Comparison of ENCODE assay signal across 8 mouse cellular contexts in the genomic region with DNA sequence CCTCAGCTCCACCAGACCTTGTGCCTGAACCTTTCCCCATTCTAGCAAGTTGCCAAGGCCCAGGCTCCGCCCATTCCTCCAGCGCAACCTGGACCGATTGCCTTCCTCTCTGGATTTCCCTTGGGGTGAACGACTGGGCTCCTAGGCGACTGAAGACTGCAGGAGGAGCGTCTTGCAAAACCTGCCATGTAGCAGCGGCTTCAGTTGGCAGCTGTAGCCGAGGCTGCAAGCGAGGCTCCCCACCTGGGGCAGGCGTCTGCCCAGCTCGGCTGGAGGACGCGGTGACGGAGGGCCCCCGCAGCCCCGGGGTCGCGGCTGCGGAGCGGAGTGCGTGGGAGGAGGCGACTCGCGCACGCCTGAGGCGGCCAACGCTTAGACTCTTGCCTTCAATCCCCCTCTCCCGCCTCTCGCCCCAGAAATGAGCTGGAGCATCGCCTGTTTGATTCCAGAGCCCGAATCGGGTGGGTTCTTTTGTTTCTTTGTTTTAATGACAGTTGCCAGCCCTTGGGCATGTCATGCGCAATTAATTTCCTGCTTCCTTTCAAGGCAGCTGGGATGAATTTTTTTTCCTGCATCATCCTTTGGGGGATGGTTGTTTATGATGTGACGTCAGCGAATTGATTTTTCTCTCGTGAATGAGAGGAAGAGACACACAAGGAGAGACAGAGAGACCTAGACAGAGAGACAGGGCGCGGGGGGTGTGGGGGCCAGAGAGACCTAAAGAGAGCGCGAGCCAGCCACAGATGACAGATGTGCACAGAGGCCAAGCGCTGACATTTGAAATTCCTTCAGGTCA. TPM values are rescaled to one million over a fixed set of nuclear protein-coding genes. Genes with fewer than 3 reads are reported as not detected.
DNase-seq lines count a peak whose midpoint lies in the region; ATAC-seq and TF ChIP-seq lines count a peak whose summit lies in the region.

No protein-coding gene starts in this region.

- H3K4me3 ChIP-seq in C2C12 (ENCODE audit: insufficient read depth, poor library complexity, severe bottlenecking) = peak overlapping the region; percentile 21
- H3K4me3 ChIP-seq in heart, embryonic 16.5 days (ENCODE audit: low read length) = peak overlapping the region; percentile 56
- peak overlapping the region; percentile 43 to 46 for H3K4me3 ChIP-seq in liver, embryonic 14.5 days (ENCODE audit: insufficient read depth in 1 of 2, low read depth in 2 of 2, low read length in 2 of 2)
- peak overlapping the region; percentile 49 for H3K4me3 ChIP-seq in neural tube, embryonic 11.5 days (ENCODE audit: low read depth, low read length)

- H3K36me3 ChIP-seq in C2C12 (ENCODE audit: control insufficient read depth, insufficient read depth) = no peaks in the 10 kb centered on the region
- H3K36me3 ChIP-seq in heart, embryonic 16.5 days (ENCODE audit: control insufficient read depth, insufficient read depth) = no peaks in the 10 kb centered on the region
- no peaks in the 10 kb centered on the region for H3K36me3 ChIP-seq in liver, embryonic 14.5 days (replicated peaks; ENCODE audit: control insufficient read depth, insufficient read depth, low read depth)
- H3K36me3 ChIP-seq in neural tube, embryonic 11.5 days (ENCODE audit: control insufficient read depth, insufficient read depth, low read length) = no peaks in the 10 kb centered on the region

- peak overlapping the region; percentile 70 for H3K9ac ChIP-seq in heart, embryonic 16.5 days (ENCODE audit: low read length)
- H3K9ac ChIP-seq in liver, embryonic 14.5 days (replicated peaks) = no peak overlapping the region
- peak overlapping the region; percentile 74 for H3K9ac ChIP-seq in neural tube, embryonic 11.5 days (ENCODE audit: low read length)

- under 1% methylated on average over 41 of the region's 41 CpGs for WGBS in heart, embryonic 16.5 days
- 2% methylated on average over 41 of the region's 41 CpGs for WGBS in liver, embryonic 14.5 days (ENCODE audit: insufficient replicate concordance)
- under 1% methylated on average over 41 of the region's 41 CpGs for WGBS in neural tube, embryonic 11.5 days

- no peaks in the 10 kb centered on the region for H3K79me2 ChIP-seq in C2C12 (ENCODE audit: control insufficient read depth, insufficient read depth)

- H3K79me3 ChIP-seq in C2C12 (ENCODE audit: low read depth) = no peaks in the 10 kb centered on the region

- peak overlapping the region; percentile 51 for H3ac ChIP-seq in C2C12 (ENCODE audit: control insufficient read depth, insufficient read length, low read depth)

- TF ChIP-seq EP300 in liver, embryonic 14.5 days (IDR thresholded peaks at IDR 0.05; ENCODE audit: low read depth) = no peak

- H3K4me1 ChIP-seq in heart, embryonic 16.5 days (ENCODE audit: control insufficient read depth, insufficient read depth, low read length) = no peaks in the 10 kb centered on the region
- H3K4me1 ChIP-seq in liver, embryonic 14.5 days (replicated peaks; ENCODE audit: control insufficient read depth in 2 of 2, insufficient read depth in 2 of 2, low read length in 1 of 2) = 0 out of 4 replicates have a peak, but pooled peaks cover 0 to 3% of the 10 kb centered on the region in 2 experiments
- no peaks in the 10 kb centered on the region for H3K4me1 ChIP-seq in neural tube, embryonic 11.5 days (ENCODE audit: control insufficient read depth, insufficient read depth, low read length)

- ATAC-seq in heart, embryonic 16.5 days (replicated peaks; ENCODE audit: extremely low read depth, insufficient read depth, low FRiP score) = no peak; the same call in 1 of the 2 replicates
- no peak for ATAC-seq in liver, embryonic 14.5 days (ENCODE audit: insufficient read depth)
- peak; percentile 79 for ATAC-seq in neural tube, embryonic 11.5 days (ENCODE audit: insufficient read depth, low FRiP score, low TSS enrichment)

- H3K27ac ChIP-seq in heart, embryonic 16.5 days (ENCODE audit: low read length) = no peak overlapping the region
- no peak overlapping the region for H3K27ac ChIP-seq in liver, embryonic 14.5 days
- H3K27ac ChIP-seq in neural tube, embryonic 11.5 days (ENCODE audit: low read depth, low read length) = peak overlapping the region; percentile 83

- DNase-seq in brain, adult 2 months (ENCODE audit: low read depth, low spot score) = peak; percentile 92
- peak; percentile 4 for DNase-seq in fibroblast of lung, adult 2 months (ENCODE audit: low read depth)
- DNase-seq in layer of hippocampus, adult 11-12 months (ENCODE audit: low spot score) = peak; percentile 62
- DNase-seq in liver, embryonic 14.5 days (ENCODE audit: low read depth in 3 of 3, low spot score in 3 of 3) = no peak
- peak; percentile 70 for DNase-seq in neural tube, embryonic 11.5 days (ENCODE audit: low spot score)
- DNase-seq in thymus, postnatal 36 days = peak; percentile 22 to 42

- no peaks in the 10 kb centered on the region for H3K27me3 ChIP-seq in C2C12 (ENCODE audit: control insufficient read depth, insufficient read depth, insufficient read length)
- H3K27me3 ChIP-seq in heart, embryonic 16.5 days (ENCODE audit: control insufficient read depth, insufficient read depth, low read length) = 0 out of 2 replicates have a peak, but pooled peaks cover 4% of the 10 kb centered on the region
- peaks cover 13% of the 10 kb centered on the region for H3K27me3 ChIP-seq in liver, embryonic 14.5 days (ENCODE audit: control insufficient read depth, insufficient read depth, low read length)
- no peaks in the 10 kb centered on the region for H3K27me3 ChIP-seq in neural tube, embryonic 11.5 days (ENCODE audit: control insufficient read depth, insufficient read depth, low read length)

- TF ChIP-seq CTCF in C2C12 (IDR thresholded peaks at IDR 0.05; ENCODE audit: control insufficient read depth, insufficient read depth, insufficient read length) = no peak
- no peak for TF ChIP-seq CTCF in liver, embryonic 14.5 days (IDR thresholded peaks at IDR 0.05; ENCODE audit: low read depth)

- H3K4me2 ChIP-seq in heart, embryonic 16.5 days (ENCODE audit: low read depth, low read length) = peak overlapping the region; percentile 91
- H3K4me2 ChIP-seq in liver, embryonic 14.5 days (ENCODE audit: low read depth) = peak overlapping the region; percentile 64
- peak overlapping the region; percentile 93 for H3K4me2 ChIP-seq in neural tube, embryonic 11.5 days (ENCODE audit: low read depth)

- no peaks in the 10 kb centered on the region for H3K9me3 ChIP-seq in heart, embryonic 16.5 days (replicated peaks; ENCODE audit: control insufficient read depth, low read length)
- H3K9me3 ChIP-seq in liver, embryonic 14.5 days (ENCODE audit: control insufficient read depth, low read length) = no peaks in the 10 kb centered on the region
- no peaks in the 10 kb centered on the region for H3K9me3 ChIP-seq in neural tube, embryonic 11.5 days (ENCODE audit: control insufficient read depth, low read length)

TF ChIP-seq in C2C12, 6 proteins besides CTCF, POLR2A, EP300 and RAD21:
- no peak for TF ChIP-seq USF1 (IDR thresholded peaks at IDR 0.05; ENCODE audit: low read depth)
- no peak for TF ChIP-seq FOSL1 (IDR thresholded peaks at IDR 0.05; ENCODE audit: insufficient read depth, low read length, poor library complexity, severe bottlenecking)
- no peak for TF ChIP-seq CEBPB (IDR thresholded peaks at IDR 0.05; ENCODE audit: low read depth)
- TF ChIP-seq MYOD1 (IDR thresholded peaks at IDR 0.05; ENCODE audit: control insufficient read depth, insufficient read length, low read depth) = no peak
- TF ChIP-seq MYOG (IDR thresholded peaks at IDR 0.05; ENCODE audit: control insufficient read depth, extremely low read depth, insufficient read length) = no peak
- TF ChIP-seq MAX (IDR thresholded peaks at IDR 0.05) = no peak

RNA-seq across cellular contexts. Expression of a gene that starts 18.2 kb away (rescaled TPM):
- 0.07 TPM for polyA plus RNA-seq in C2C12 (2012; fragmentation: generic; extraction: Trizol)
- polyA plus RNA-seq in heart, embryonic 16.5 days (2015; fragmentation: Nextera tagmentation; extraction: Ambion mirVana) = 1.1 and 1.2 TPM in 2 replicates
- polyA plus RNA-seq in liver, embryonic 14.5 days (2012; rRNA removed) = 0.06 and 0.10 TPM in 2 replicates
- polyA plus RNA-seq in liver, embryonic 14.5 days (2014; fragmentation: Nextera tagmentation; extraction: Ambion mirVana) = 0.32 and 0.35 TPM in 2 replicates
- 18.0 and 20.0 TPM in 2 replicates for polyA plus RNA-seq in neural tube, embryonic 11.5 days (2014; fragmentation: Nextera tagmentation; extraction: Ambion mirVana)

Comparison
In these comparisons a context has a peak if more than half of its experiments do, and no peak if none do; other contexts are left out.
1. DNase-seq: peak in brain, adult 2 months (single experiment), fibroblast of lung, adult 2 months (single experiment), layer of hippocampus, adult 11-12 months (single experiment), neural tube, embryonic 11.5 days (single experiment) and thymus, postnatal 36 days (2 of 2); none in liver, embryonic 14.5 days (0 of 3).
2. Peak in every context shown above with its lines, with median percentiles within 50 percentile points of each other: H3K4me3 ChIP-seq and H3K4me2 ChIP-seq.